Mouse (Mus musculus) adrenal gland, postnatal 0 days (tissue): ENCODE measurements around the gene Nup210. TPM values are rescaled to one million over a fixed set of nuclear protein-coding genes. Genes with fewer than 3 reads are reported as not detected.

Source experiments
- polyA plus RNA-seq: library from polyadenylated mRNA; unstranded; fragments of >200 nt; fragmentation: Nextera tagmentation; extraction: Ambion mirVana; gene quantifications from 2 replicates; pipeline ENCODE4 v1.2.1, GENCODE M21; 2015

The Nup210 gene
- 1.3 and 3.9 TPM in 2 replicates for polyA plus RNA-seq

GRCm38 (mm10) chr6:91116244-91117145, at the start of gene Nup210:
Gene Nup210, minus strand, starts transcription at chr6:91116829.

GRCm38 (mm10) chr6:91156554-91157236, 40.1 kb upstream of the Nup210 start, which contains the start of gene Hdac11:
Gene Hdac11, plus strand, starts transcription at chr6:91156665.

GRCm38 (mm10) chr6:90988648-90989317, 127.8 kb downstream of the Nup210 start, which contains the start of gene Iqsec1:
Gene Iqsec1, minus strand, starts transcription at chr6:90988685.

Other genes starting within 250 kb of the Nup210 start
- 8.5 and 10.5 TPM in 2 replicates for gene Iqsec1, start 128.1 kb downstream of the Nup210 start, polyA plus RNA-seq
- gene Hdac11, start 39.8 kb upstream of the Nup210 start, polyA plus RNA-seq = 3.7 and 5.1 TPM in 2 replicates
- 73.2 and 75.2 TPM in 2 replicates for gene Fbln2, start 95.6 kb upstream of the Nup210 start, polyA plus RNA-seq